Mouse (Mus musculus) heart, embryonic 16.5 days (tissue): ENCODE measurements around the gene Sulf2. TPM values are rescaled to one million over a fixed set of nuclear protein-coding genes. Genes with fewer than 3 reads are reported as not detected.

Experiments
- ATAC-seq: fragments of 200-750 bp; cut with Nextera tagmentation; replicated peaks from 2 replicates; pipeline ENCODE4 v1.8.0; 2017; ENCODE audit warnings: moderate number of reproducible peaks; ENCODE audit not compliant: insufficient read depth, low FRiP score; ENCODE audit errors: extremely low read depth
- H3K27ac ChIP-seq: fragments of 300-500 bp; sonication (generic); 2 replicates; pipeline ENCODE4 v1.5.1; 2014; ENCODE audit warnings: mild to moderate bottlenecking, low read length, control low read depth, moderate library complexity
- H3K27me3 ChIP-seq: fragments of 300-500 bp; sonication (generic); 2 replicates; pipeline ENCODE4 v1.6.1; 2014; ENCODE audit warnings: low read length, mixed read lengths; ENCODE audit not compliant: control insufficient read depth, insufficient read depth
- H3K36me3 ChIP-seq: fragments of 300-500 bp; sonication (generic); 2 replicates; pipeline ENCODE4 v1.6.1; 2014; ENCODE audit not compliant: control insufficient read depth, insufficient read depth
- H3K4me1 ChIP-seq: fragments of 300-500 bp; sonication (generic); 2 replicates; pipeline ENCODE4 v1.6.1; 2014; ENCODE audit warnings: low read length, mixed read lengths; ENCODE audit not compliant: control insufficient read depth, insufficient read depth
- H3K4me2 ChIP-seq: fragments of 300-500 bp; sonication (generic); 2 replicates; pipeline ENCODE4 v1.6.1; 2014; ENCODE audit warnings: low read depth, mild to moderate bottlenecking, control low read depth, low read length
- H3K4me3 ChIP-seq: fragments of 300-500 bp; sonication (generic); 2 replicates; pipeline ENCODE4 v1.5.1; 2014; ENCODE audit warnings: mild to moderate bottlenecking, control low read depth, low read length
- H3K9ac ChIP-seq: fragments of 300-500 bp; sonication (generic); 2 replicates; pipeline ENCODE4 v1.6.1; 2014; ENCODE audit warnings: low read length, control low read depth
- H3K9me3 ChIP-seq: fragments of 300-500 bp; sonication (generic); replicated peaks from 2 replicates; pipeline ENCODE4 v1.6.1; 2016; ENCODE audit warnings: low read length; ENCODE audit not compliant: control insufficient read depth
- WGBS: fragments of 180-500 bp; shearing (Covaris S2); extraction: QIAGEN DNeasy Blood & Tissue Kit; methylation state at CpG from one replicate; pipeline ENCODE4 v1.1.7; 2014; 5-methylcytosine and 5-hydroxymethylcytosine counted together
- polyA plus RNA-seq: library from polyadenylated mRNA; unstranded; fragments of >200 nt; fragmentation: Nextera tagmentation; extraction: Ambion mirVana; gene quantifications from 2 replicates; pipeline ENCODE4 v1.2.1, GENCODE M21; 2015

Sulf2 gene
- polyA plus RNA-seq, 1 experiment from 2014 or later, result 61.8 TPM

DNA sequence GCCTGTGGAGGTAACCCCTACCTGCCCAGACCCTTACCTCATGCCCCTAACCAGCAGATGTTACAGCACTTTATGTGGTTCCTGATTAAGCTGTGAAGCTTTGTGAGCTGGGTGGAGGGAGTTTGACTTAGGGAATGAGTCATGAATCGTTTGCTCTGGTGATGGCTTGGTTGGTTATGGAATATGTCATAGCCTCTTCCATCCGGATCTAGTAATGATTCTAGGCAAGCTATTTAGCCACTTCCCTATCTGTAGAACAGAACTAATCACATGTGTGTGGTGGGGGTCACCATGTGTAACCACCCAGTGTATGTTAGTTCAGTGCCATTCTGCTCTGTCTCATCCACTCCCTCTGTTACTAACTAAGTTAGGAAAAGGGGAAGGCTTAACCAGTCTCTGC lies 110.5 kb downstream of the Sulf2 start:
- Histone ChIP-seq H3K36me3 (peaks cover 2% of the 10 kb centered on the region; the same call in 1 of the 2 replicates), H3K9ac (no peak overlapping the region), H3K27me3 (no peaks in the 10 kb centered on the region), H3K4me2 (no peak overlapping the region), H3K27ac (no peak overlapping the region), H3K4me1 (peaks cover 39% of the 10 kb centered on the region), H3K4me3 (no peak overlapping the region), H3K9me3 (no peaks in the 10 kb centered on the region)
- ATAC-seq, result no peak
- WGBS, result 43% methylated on average over 2 of the region's 2 CpGs

- WGBS, result 14% methylated on average over 1 of the region's 1 CpGs
- no peak for ATAC-seq
- no peak overlapping the region for H3K9ac ChIP-seq
- H3K9me3 ChIP-seq, result no peaks in the 10 kb centered on the region
- no peaks in the 10 kb centered on the region for H3K36me3 ChIP-seq
- H3K27ac ChIP-seq, result no peak overlapping the region
- no peaks in the 10 kb centered on the region for H3K27me3 ChIP-seq
- H3K4me1 ChIP-seq, result peaks cover 28% of the 10 kb centered on the region
- H3K4me2 ChIP-seq, result no peak overlapping the region
- H3K4me3 ChIP-seq, result no peak overlapping the region
Observed at GRCm38 (mm10) chr2:166042542-166042941, 112.9 kb downstream of the Sulf2 start.

- ATAC-seq, result no peak
- H3K36me3 ChIP-seq, result no peaks in the 10 kb centered on the region
- H3K9me3 ChIP-seq, result no peaks in the 10 kb centered on the region
- H3K4me3 ChIP-seq, result no peak overlapping the region
- H3K4me2 ChIP-seq, result no peak overlapping the region
- H3K27ac ChIP-seq, result no peak overlapping the region
- H3K9ac ChIP-seq, result no peak overlapping the region
- WGBS, result 75% methylated on average over 4 of the region's 4 CpGs
- H3K27me3 ChIP-seq, result no peaks in the 10 kb centered on the region
- peaks cover 26% of the 10 kb centered on the region for H3K4me1 ChIP-seq
Observed at GRCm38 (mm10) chr2:166039681-166040080, 115.8 kb downstream of the Sulf2 start.

GRCm38 (mm10) chr2:166035725-166036124 lies 119.7 kb downstream of the Sulf2 start:
- no peak for ATAC-seq
- Histone ChIP-seq H3K9ac (no peak overlapping the region; the same call in 1 of the 2 replicates), H3K27ac (peak overlapping the region; percentile 75), H3K4me3 (no peak overlapping the region), H3K4me2 (peak overlapping the region; percentile 40), H3K36me3 (no peaks in the 10 kb centered on the region), H3K27me3 (no peaks in the 10 kb centered on the region), H3K9me3 (no peaks in the 10 kb centered on the region), H3K4me1 (peaks cover 21% of the 10 kb centered on the region)
- 33% methylated on average over 3 of the region's 3 CpGs for WGBS

- WGBS, result 48% methylated on average over 3 of the region's 3 CpGs
- Histone ChIP-seq H3K4me3 (no peak overlapping the region), H3K9ac (peak overlapping the region; percentile 53), H3K9me3 (no peaks in the 10 kb centered on the region), H3K4me1 (peaks cover 28% of the 10 kb centered on the region), H3K27ac (peak overlapping the region; percentile 75), H3K36me3 (no peaks in the 10 kb centered on the region), H3K4me2 (peak overlapping the region; percentile 40), H3K27me3 (no peaks in the 10 kb centered on the region)
- no peak for ATAC-seq
Observed at GRCm38 (mm10) chr2:166034967-166035490, 120.4 kb downstream of the Sulf2 start.

DNA sequence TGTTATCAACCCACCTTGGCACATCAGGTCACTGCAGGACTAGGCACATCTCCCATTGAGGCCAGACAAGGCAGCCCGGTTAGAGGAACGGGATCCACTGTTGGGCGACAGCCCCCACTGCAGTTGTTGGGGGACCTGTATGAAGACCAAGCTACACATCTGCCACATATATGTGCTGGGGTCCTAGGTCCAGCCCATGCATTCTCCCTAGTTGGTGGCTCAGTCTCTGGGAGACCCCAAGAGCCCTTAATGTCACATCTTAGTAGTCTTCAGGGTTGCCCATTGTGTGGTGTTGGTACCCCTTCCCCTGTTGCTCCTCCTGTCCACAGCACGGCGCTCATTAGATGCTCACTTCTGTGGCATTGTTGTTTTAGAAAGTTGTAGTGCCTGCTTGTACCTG lies 122.8 kb downstream of the Sulf2 start:
- Histone ChIP-seq H3K9ac (no peak overlapping the region), H3K4me1 (peaks cover 35% of the 10 kb centered on the region), H3K36me3 (no peaks in the 10 kb centered on the region), H3K27me3 (no peaks in the 10 kb centered on the region), H3K4me3 (no peak overlapping the region), H3K9me3 (no peaks in the 10 kb centered on the region), H3K4me2 (no peak overlapping the region), H3K27ac (no peak overlapping the region)
- no peak for ATAC-seq
- WGBS, result 88% methylated on average over 5 of the region's 5 CpGs

DNA sequence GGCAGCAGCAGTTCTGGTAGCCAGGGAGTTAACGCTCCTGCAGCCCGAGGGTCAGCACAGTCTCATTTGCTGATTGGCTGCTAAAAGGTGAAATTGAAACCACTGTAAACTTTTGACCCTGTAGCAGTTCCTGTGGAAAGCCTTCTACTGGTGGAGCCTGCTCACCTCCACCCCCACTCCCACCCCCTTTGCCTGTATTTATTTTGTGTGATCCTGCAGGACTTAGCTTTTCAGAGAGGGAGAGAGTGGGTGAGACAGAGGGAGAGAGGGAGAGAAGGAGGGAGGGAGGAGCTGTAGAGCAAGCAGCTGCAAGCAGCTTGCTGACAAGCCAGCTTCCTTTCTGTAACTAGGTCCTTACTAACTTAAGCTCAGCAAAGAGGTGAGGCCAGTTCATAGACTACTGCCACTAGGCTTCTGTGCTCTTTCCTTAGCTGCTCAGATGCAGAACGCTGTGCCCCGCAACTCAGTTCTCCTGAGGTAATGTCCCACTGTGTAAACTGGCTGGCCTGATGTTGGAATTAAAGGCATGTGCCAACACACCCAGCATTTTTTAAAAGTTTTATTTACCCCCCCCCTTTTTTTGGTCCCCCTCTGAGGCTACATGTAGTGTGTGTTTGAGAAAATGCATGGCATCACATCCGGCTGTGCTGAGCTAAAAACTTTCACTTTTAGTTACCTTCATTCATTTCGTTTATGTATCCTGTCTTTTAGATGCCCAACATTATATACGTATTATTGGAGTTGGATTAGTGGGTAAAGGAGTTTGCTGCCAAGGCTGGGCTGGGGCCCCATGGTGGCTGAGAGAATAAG lies 124.1 kb downstream of the Sulf2 start:
- H3K27me3 ChIP-seq, result no peaks in the 10 kb centered on the region
- peak overlapping the region; percentile 43 for H3K4me3 ChIP-seq
- peak overlapping the region; percentile 65 for H3K4me2 ChIP-seq
- WGBS, result 22% methylated on average over 7 of the region's 7 CpGs
- peak overlapping the region; percentile 61 for H3K9ac ChIP-seq
- H3K9me3 ChIP-seq, result no peaks in the 10 kb centered on the region
- H3K4me1 ChIP-seq, result peaks cover 35% of the 10 kb centered on the region
- no peaks in the 10 kb centered on the region for H3K36me3 ChIP-seq
- peak overlapping the region; percentile 86 for H3K27ac ChIP-seq
- peak; percentile 92 for ATAC-seq

DNA sequence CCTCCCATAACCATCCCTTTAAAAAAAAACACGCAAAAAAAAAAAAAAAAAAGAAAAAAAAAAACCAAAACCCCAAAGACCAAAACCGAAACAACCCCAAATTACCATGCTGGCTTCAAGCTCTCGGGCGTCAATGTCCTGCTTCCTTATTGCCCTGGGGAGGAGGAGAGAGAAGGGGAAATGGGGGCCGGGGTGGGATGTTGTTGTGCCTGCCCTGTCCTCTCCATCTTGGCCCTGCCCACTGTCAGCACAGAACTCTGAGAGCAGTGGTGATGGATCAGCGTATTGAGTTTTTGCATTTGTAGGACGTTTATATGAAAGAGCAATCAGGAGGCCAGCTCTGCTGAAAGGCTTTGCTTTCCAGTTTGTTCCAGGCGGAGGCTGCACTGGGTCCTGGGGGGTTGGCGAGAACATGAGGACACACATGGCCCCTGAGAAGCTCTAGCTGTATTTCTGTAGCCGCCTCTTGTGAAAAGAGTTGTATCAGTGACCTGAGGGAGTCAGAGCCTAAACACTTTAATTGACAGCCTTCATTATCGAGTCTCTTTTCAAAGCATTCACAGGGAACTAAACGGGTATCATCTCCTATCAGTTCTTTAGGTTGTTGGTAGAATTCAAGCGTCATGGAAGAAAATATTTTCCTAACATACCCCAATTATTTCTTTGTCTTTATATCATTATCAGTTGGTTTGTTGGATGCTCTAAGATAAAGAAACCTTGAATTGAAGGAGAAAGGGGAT lies 125.0 kb downstream of the Sulf2 start:
- 0 out of 2 replicates have a peak, but pooled peaks have one; percentile 19 for ATAC-seq
- H3K4me1 ChIP-seq, result peaks cover 32% of the 10 kb centered on the region
- H3K4me3 ChIP-seq, result peak overlapping the region; percentile 43
- no peaks in the 10 kb centered on the region for H3K9me3 ChIP-seq
- H3K27me3 ChIP-seq, result no peaks in the 10 kb centered on the region
- H3K9ac ChIP-seq, result peak overlapping the region; percentile 61
- peak overlapping the region; percentile 86 for H3K27ac ChIP-seq
- peak overlapping the region; percentile 65 for H3K4me2 ChIP-seq
- H3K36me3 ChIP-seq, result no peaks in the 10 kb centered on the region
- 5% methylated on average over 13 of the region's 13 CpGs for WGBS

- no peaks in the 10 kb centered on the region for H3K36me3 ChIP-seq
- H3K4me2 ChIP-seq, result no peak overlapping the region
- no peaks in the 10 kb centered on the region for H3K9me3 ChIP-seq
- no peak overlapping the region for H3K9ac ChIP-seq
- H3K27ac ChIP-seq, result peak overlapping the region; percentile 39
- 50% methylated on average over 4 of the region's 4 CpGs for WGBS
- no peak overlapping the region for H3K4me3 ChIP-seq
- peaks cover 26% of the 10 kb centered on the region for H3K4me1 ChIP-seq
- no peak for ATAC-seq
- H3K27me3 ChIP-seq, result no peaks in the 10 kb centered on the region
Observed at GRCm38 (mm10) chr2:166029232-166029631, 126.2 kb downstream of the Sulf2 start.
